ENCODE assay signal across 17 mouse cellular contexts in the genomic region with DNA sequence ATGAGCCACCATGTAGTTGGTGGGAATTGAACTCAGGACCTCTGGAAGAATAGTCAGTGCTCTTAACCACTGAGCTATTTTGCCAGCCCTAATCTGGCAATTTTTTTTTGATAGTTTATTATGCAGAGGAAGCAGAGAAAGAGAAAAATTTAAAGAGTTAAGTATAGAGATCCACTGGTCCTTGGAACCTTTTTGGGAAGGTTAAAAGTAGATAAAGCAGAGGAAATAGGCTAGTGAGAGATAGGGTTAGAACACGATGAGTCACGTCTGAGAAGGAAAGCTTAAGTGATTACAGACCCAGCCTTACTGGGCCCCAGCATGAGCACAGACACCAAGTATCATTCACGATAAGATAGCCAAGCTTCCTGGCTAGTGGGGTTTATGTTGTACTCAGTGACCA. TPM values are rescaled to one million over a fixed set of nuclear protein-coding genes. Genes with fewer than 3 reads are reported as not detected.
DNase-seq lines count a peak whose midpoint lies in the region; ATAC-seq lines count a peak whose summit lies in the region.
"Had no signal": no experiment of that assay in that cellular context is flagged by ENCODE, and none has a peak within 500 bp of the region (broad histone marks: within the 10 kb centered on the region; RNA-seq: fewer than 3 reads in every experiment).

No protein-coding gene starts in this region.

- ATAC-seq in heart, embryonic 12.5 days (ENCODE audit: insufficient number of reproducible peaks, low FRiP score), result peak; percentile 69
- ATAC-seq in liver, embryonic 16.5 days (ENCODE audit: low read depth), result peak; percentile 76
- ATAC-seq: CD4-positive, CD25-positive, alpha-beta regulatory T cell, adult 4 months had no signal

- H3K27me3 ChIP-seq in heart, embryonic 12.5 days (replicated peaks), result no peaks in the 10 kb centered on the region
- H3K27me3 ChIP-seq in erythroblast, embryonic 14.5 days (ENCODE audit: control insufficient read depth), result no peaks in the 10 kb centered on the region
- no peaks in the 10 kb centered on the region for H3K27me3 ChIP-seq in liver, embryonic 16.5 days (ENCODE audit: control insufficient read depth, insufficient read depth, low read depth, low read length)
- H3K27me3 ChIP-seq: limb, embryonic 13.5 days had no signal

- 4% methylated on average over 3 of the region's 3 CpGs for WGBS in heart, embryonic 12.5 days
- 16% methylated on average over 3 of the region's 3 CpGs for WGBS in liver, embryonic 16.5 days (ENCODE audit: insufficient replicate concordance)

- peak overlapping the region; percentile 46 for H3K4me2 ChIP-seq in heart, embryonic 12.5 days
- peak overlapping the region; percentile 82 for H3K4me2 ChIP-seq in liver, embryonic 16.5 days (ENCODE audit: low read depth, low read length)
- H3K4me2 ChIP-seq: limb, embryonic 13.5 days had no signal

- peak overlapping the region; percentile 61 for H3K27ac ChIP-seq in heart, embryonic 12.5 days (ENCODE audit: poor library complexity, severe bottlenecking)
- H3K27ac ChIP-seq in liver, embryonic 16.5 days (ENCODE audit: low read length), result peak overlapping the region; percentile 97
- H3K27ac ChIP-seq: limb, embryonic 13.5 days had no signal

- no peak overlapping the region for H3K9ac ChIP-seq in heart, embryonic 12.5 days
- H3K9ac ChIP-seq in liver, embryonic 16.5 days (ENCODE audit: low read depth, low read length), result peak overlapping the region; percentile 98
- H3K9ac ChIP-seq: limb, embryonic 13.5 days had no signal

- peak overlapping the region; percentile 3; the same call in 1 of the 2 replicates for H3K4me3 ChIP-seq in heart, embryonic 12.5 days
- peak overlapping the region; percentile 65 for H3K4me3 ChIP-seq in erythroblast, embryonic 14.5 days (replicated peaks)
- H3K4me3 ChIP-seq in liver, embryonic 16.5 days (ENCODE audit: low read depth, low read length), result peak overlapping the region; percentile 42

- no peak for DNase-seq in heart, postnatal 4 days
- peak; percentile 96 for DNase-seq in MEL-GATA-1-ER (ENCODE audit: extremely low read depth, low read depth)
- no peak for DNase-seq in urinary bladder, adult 18-20 months (ENCODE audit: low spot score in 2 of 2)
- DNase-seq in right cerebral cortex, postnatal 14 days, result no peak
- DNase-seq in gastrocnemius, adult 18-20 months (ENCODE audit: low spot score), result no peak
- DNase-seq: adrenal gland, postnatal 25 days; cerebellum, adult 18-20 months; embryo, embryonic 11 days; kidney, postnatal 10 days; lung, postnatal 36 days; right cerebral cortex, postnatal 25 days; thymus, postnatal 25 days had no signal

- no peaks in the 10 kb centered on the region for H3K9me3 ChIP-seq in heart, embryonic 12.5 days (replicated peaks)
- H3K9me3 ChIP-seq in erythroblast, embryonic 14.5 days (ENCODE audit: control insufficient read depth, low read length), result no peaks in the 10 kb centered on the region
- H3K9me3 ChIP-seq in liver, embryonic 16.5 days (replicated peaks; ENCODE audit: control insufficient read depth, low read length), result no peaks in the 10 kb centered on the region
- H3K9me3 ChIP-seq: limb, embryonic 13.5 days had no signal

- H3K4me1 ChIP-seq in heart, embryonic 12.5 days (replicated peaks), result peaks cover 43% of the 10 kb centered on the region
- peaks cover 74% of the 10 kb centered on the region for H3K4me1 ChIP-seq in erythroblast, embryonic 14.5 days (ENCODE audit: control insufficient read depth)
- peaks cover 52% of the 10 kb centered on the region for H3K4me1 ChIP-seq in liver, embryonic 16.5 days (ENCODE audit: control insufficient read depth, low read depth, low read length)

- 0 out of 2 replicates have a peak, but pooled peaks cover 4% of the 10 kb centered on the region for H3K36me3 ChIP-seq in heart, embryonic 12.5 days
- H3K36me3 ChIP-seq in erythroblast, embryonic 14.5 days (ENCODE audit: control insufficient read depth), result peaks cover 56% of the 10 kb centered on the region
- peaks cover 3% of the 10 kb centered on the region; the same call in 1 of the 2 replicates for H3K36me3 ChIP-seq in liver, embryonic 16.5 days (ENCODE audit: control insufficient read depth, insufficient read depth)

RNA-seq across cellular contexts. Expression of a gene that starts 3.4 kb away (rescaled TPM):
- 32.6 and 36.7 TPM in 2 replicates for polyA plus RNA-seq in heart, embryonic 12.5 days (2016; fragmentation: Nextera tagmentation; extraction: Ambion mirVana)
- 10 to 100 TPM; 66.7 to 71.6 TPM for total RNA-seq in heart, postnatal 4 days (2021)
- 1.3 and 1.6 TPM in 2 replicates for polyA plus RNA-seq in erythroblast, embryonic 14.5 days (2012)
- 9.9 and 10.4 TPM in 2 replicates for polyA plus RNA-seq in liver, embryonic 16.5 days (2015; fragmentation: Nextera tagmentation; extraction: Ambion mirVana)
- total RNA-seq in gastrocnemius, adult 18-20 months (2021), result 10 to 100 TPM; 17.7 to 20.3 TPM

RNA-seq across cellular contexts. Expression of a gene that starts 40.8 kb away (rescaled TPM):
- polyA plus RNA-seq in heart, embryonic 12.5 days (2016; fragmentation: Nextera tagmentation; extraction: Ambion mirVana), result 48.3 and 49.1 TPM in 2 replicates
- total RNA-seq in heart, postnatal 4 days (2021), result 10 to 100 TPM; 15.6 to 17.0 TPM
- 2.5 and 2.7 TPM in 2 replicates for polyA plus RNA-seq in erythroblast, embryonic 14.5 days (2012)
- 81.6 and 96.4 TPM in 2 replicates for polyA plus RNA-seq in liver, embryonic 16.5 days (2015; fragmentation: Nextera tagmentation; extraction: Ambion mirVana)
- 1 to 10 TPM; 1.3 TPM for total RNA-seq in gastrocnemius, adult 18-20 months (2021)

RNA-seq across cellular contexts. Expression of a gene that starts 48.1 kb away (rescaled TPM):
- polyA plus RNA-seq in heart, embryonic 12.5 days (2016; fragmentation: Nextera tagmentation; extraction: Ambion mirVana), result 88.2 and 90.1 TPM in 2 replicates
- total RNA-seq in heart, postnatal 4 days (2021), result 100 to 1,000 TPM; 180 to 186 TPM
- polyA plus RNA-seq in erythroblast, embryonic 14.5 days (2012), result 1.6 and 1.7 TPM in 2 replicates
- 13.7 and 18.5 TPM in 2 replicates for polyA plus RNA-seq in liver, embryonic 16.5 days (2015; fragmentation: Nextera tagmentation; extraction: Ambion mirVana)
- 100 to 1,000 TPM; 142 to 143 TPM for total RNA-seq in gastrocnemius, adult 18-20 months (2021)

Comparison
In these comparisons a context has a peak if more than half of its experiments do, and no peak if none do; other contexts are left out.
1. H3K4me3 ChIP-seq: peak in every context shown above with its lines; median percentile 65 in erythroblast, embryonic 14.5 days; 42 in liver, embryonic 16.5 days; 3 in heart, embryonic 12.5 days.
2. RNA of a gene that starts 40.8 kb away (polyA plus RNA-seq): 81.6 to 96.4 TPM in liver, embryonic 16.5 days and 48.3 to 49.1 TPM in heart, embryonic 12.5 days; 2.5 to 2.7 TPM in erythroblast, embryonic 14.5 days; every median in the first group is over 10 times any median in the second.